Mouse (Mus musculus) embryonic facial prominence, embryonic 15.5 days (tissue): Measurements from ENCODE around the gene Defb45. TPM values are rescaled to one million over a fixed set of nuclear protein-coding genes. Genes with fewer than 3 reads are reported as not detected.

Source experiments
- ATAC-seq: fragments of 200-750 bp; cut with Nextera tagmentation; 2 replicates; pipeline ENCODE4 v1.8.0; 2017; ENCODE audit warnings: low read depth, moderate TSS enrichment; ENCODE audit not compliant: insufficient number of reproducible peaks, low FRiP score, low TSS enrichment
- H3K27ac ChIP-seq: fragments of 300-500 bp; sonication (generic); replicated peaks from 2 replicates; pipeline ENCODE4 v1.5.1; 2015; ENCODE audit warnings: mild to moderate bottlenecking, inconsistent platforms
- H3K27me3 ChIP-seq: fragments of 300-500 bp; sonication (generic); 2 replicates; pipeline ENCODE4 v1.6.1; 2015; ENCODE audit warnings: inconsistent platforms
- H3K36me3 ChIP-seq: fragments of 300-500 bp; sonication (generic); 2 replicates; pipeline ENCODE4 v1.6.1; 2015; ENCODE audit warnings: mild to moderate bottlenecking, inconsistent platforms
- H3K4me1 ChIP-seq: fragments of 300-500 bp; sonication (generic); 2 replicates; pipeline ENCODE4 v1.6.1; 2015; ENCODE audit warnings: inconsistent platforms
- H3K4me2 ChIP-seq: fragments of 300-500 bp; sonication (generic); replicated peaks from 2 replicates; pipeline ENCODE4 v1.6.1; 2015; ENCODE audit warnings: mild to moderate bottlenecking, inconsistent platforms
- H3K4me3 ChIP-seq: fragments of 300-500 bp; sonication (generic); replicated peaks from 2 replicates; pipeline ENCODE4 v1.5.1; 2015; ENCODE audit warnings: mild to moderate bottlenecking, inconsistent platforms
- H3K9ac ChIP-seq: fragments of 300-500 bp; sonication (generic); 2 replicates; pipeline ENCODE4 v1.6.1; 2015; ENCODE audit warnings: inconsistent platforms
- H3K9me3 ChIP-seq: fragments of 300-500 bp; sonication (generic); replicated peaks from 2 replicates; pipeline ENCODE4 v1.6.1; 2016; ENCODE audit warnings: inconsistent platforms
- WGBS: fragments of 180-500 bp; shearing (Covaris S2); methylation state at CpG from one replicate; pipeline ENCODE4 v1.1.7; 2015; 5-methylcytosine and 5-hydroxymethylcytosine counted together
- polyA plus RNA-seq: library from polyadenylated mRNA; unstranded; fragments of >200 nt; fragmentation: Nextera tagmentation; extraction: Ambion mirVana; gene quantifications from 2 replicates; pipeline ENCODE4 v1.2.1, GENCODE M21; 2015

The Defb45 gene
- not detected in 2 replicates for polyA plus RNA-seq

GRCm38 (mm10) chr2:152599299-152599698, at the start of gene Defb45:
Gene Defb45, minus strand, starts transcription at chr2:152599399.
- no peak within 1 kb of the TSS for H3K9ac ChIP-seq
- H3K27me3 ChIP-seq: no peaks in the 10 kb centered on the region
- ATAC-seq: no peak
- H3K4me2 ChIP-seq: no peak within 1 kb of the TSS
- H3K4me3 ChIP-seq: no peak within 1 kb of the TSS
- H3K4me1 ChIP-seq: no peaks in the 10 kb centered on the region
- no peak within 1 kb of the TSS for H3K27ac ChIP-seq
- no peaks in the 10 kb centered on the region for H3K9me3 ChIP-seq
- WGBS: 55% methylated on average over 7 of the region's 7 CpGs
- H3K36me3 ChIP-seq: no peaks in the 10 kb centered on the region

GRCm38 (mm10) chr2:152639406-152640113, 40.4 kb upstream of the Defb45 start:
- ATAC-seq: no peak
- no peak overlapping the region for H3K4me3 ChIP-seq
- H3K9ac ChIP-seq: no peak overlapping the region
- 0 out of 2 replicates have a peak overlapping the region, but pooled peaks have one; percentile 11 for H3K27ac ChIP-seq
- no peaks in the 10 kb centered on the region for H3K9me3 ChIP-seq
- H3K4me1 ChIP-seq: 0 out of 2 replicates have a peak, but pooled peaks cover 14% of the 10 kb centered on the region
- H3K27me3 ChIP-seq: no peaks in the 10 kb centered on the region
- WGBS: 20% methylated on average over 11 of the region's 11 CpGs
- H3K4me2 ChIP-seq: no peak overlapping the region
- H3K36me3 ChIP-seq: no peaks in the 10 kb centered on the region

- no peaks in the 10 kb centered on the region for H3K9me3 ChIP-seq
- no peak overlapping the region for H3K4me3 ChIP-seq
- H3K9ac ChIP-seq: no peak overlapping the region
- H3K4me2 ChIP-seq: no peak overlapping the region
- 0 out of 2 replicates have a peak, but pooled peaks cover 14% of the 10 kb centered on the region for H3K4me1 ChIP-seq
- no peaks in the 10 kb centered on the region for H3K27me3 ChIP-seq
- 51% methylated on average over 6 of the region's 6 CpGs for WGBS
- H3K36me3 ChIP-seq: no peaks in the 10 kb centered on the region
- no peak for ATAC-seq
- no peak overlapping the region for H3K27ac ChIP-seq
Measured at GRCm38 (mm10) chr2:152638865-152639264, 39.7 kb upstream of the Defb45 start.

- Histone ChIP-seq H3K9ac (no peak overlapping the region), H3K4me1 (0 out of 2 replicates have a peak, but pooled peaks cover 14% of the 10 kb centered on the region), H3K27me3 (no peaks in the 10 kb centered on the region), H3K36me3 (no peaks in the 10 kb centered on the region), H3K4me2 (no peak overlapping the region), H3K9me3 (no peaks in the 10 kb centered on the region), H3K4me3 (no peak overlapping the region), H3K27ac (peak overlapping the region; percentile 68; the same call in 1 of the 2 replicates)
- WGBS: 81% methylated on average over 4 of the region's 4 CpGs
- no peak for ATAC-seq
Measured at GRCm38 (mm10) chr2:152637381-152637780, 38.2 kb upstream of the Defb45 start.

GRCm38 (mm10) chr2:152637006-152637322, 37.8 kb upstream of the Defb45 start:
- no peak for ATAC-seq
- Histone ChIP-seq H3K4me2 (no peak overlapping the region), H3K27ac (peak overlapping the region; percentile 68; the same call in 1 of the 2 replicates), H3K4me3 (no peak overlapping the region), H3K27me3 (no peaks in the 10 kb centered on the region), H3K9me3 (no peaks in the 10 kb centered on the region), H3K4me1 (0 out of 2 replicates have a peak, but pooled peaks cover 14% of the 10 kb centered on the region), H3K36me3 (no peaks in the 10 kb centered on the region), H3K9ac (no peak overlapping the region)
- WGBS: 70% methylated on average over 6 of the region's 6 CpGs

- peak; percentile 44; the same call in 1 of the 2 replicates for ATAC-seq
- Histone ChIP-seq H3K27ac (peak overlapping the region; percentile 74), H3K9me3 (no peaks in the 10 kb centered on the region), H3K36me3 (no peaks in the 10 kb centered on the region), H3K9ac (no peak overlapping the region), H3K4me1 (0 out of 2 replicates have a peak, but pooled peaks cover 14% of the 10 kb centered on the region), H3K4me3 (no peak overlapping the region), H3K4me2 (no peak overlapping the region), H3K27me3 (no peaks in the 10 kb centered on the region)
- WGBS: 63% methylated on average over 23 of the region's 23 CpGs
Measured at GRCm38 (mm10) chr2:152636246-152637005, 37.2 kb upstream of the Defb45 start.

GRCm38 (mm10) chr2:152634311-152634710, 35.1 kb upstream of the Defb45 start:
- no peaks in the 10 kb centered on the region for H3K36me3 ChIP-seq
- no peaks in the 10 kb centered on the region for H3K9me3 ChIP-seq
- no peak overlapping the region for H3K27ac ChIP-seq
- no peak overlapping the region for H3K9ac ChIP-seq
- H3K4me1 ChIP-seq: 0 out of 2 replicates have a peak, but pooled peaks cover 8% of the 10 kb centered on the region
- WGBS: 83% methylated on average over 29 of the region's 29 CpGs
- no peak overlapping the region for H3K4me2 ChIP-seq
- H3K4me3 ChIP-seq: no peak overlapping the region
- ATAC-seq: no peak
- 0 out of 2 replicates have a peak, but pooled peaks cover 4% of the 10 kb centered on the region for H3K27me3 ChIP-seq

GRCm38 (mm10) chr2:152633334-152633733, 34.1 kb upstream of the Defb45 start:
- WGBS: 43% methylated on average over 17 of the region's 17 CpGs
- H3K9ac ChIP-seq: no peak overlapping the region
- H3K4me1 ChIP-seq: 0 out of 2 replicates have a peak, but pooled peaks cover 3% of the 10 kb centered on the region
- H3K4me2 ChIP-seq: no peak overlapping the region
- ATAC-seq: no peak
- peaks cover 11% of the 10 kb centered on the region for H3K27me3 ChIP-seq
- no peaks in the 10 kb centered on the region for H3K9me3 ChIP-seq
- no peaks in the 10 kb centered on the region for H3K36me3 ChIP-seq
- H3K4me3 ChIP-seq: no peak overlapping the region
- H3K27ac ChIP-seq: no peak overlapping the region

GRCm38 (mm10) chr2:152629904-152630303, 30.7 kb upstream of the Defb45 start:
- Histone ChIP-seq H3K36me3 (no peaks in the 10 kb centered on the region), H3K27me3 (peaks cover 41% of the 10 kb centered on the region), H3K4me2 (no peak overlapping the region), H3K27ac (no peak overlapping the region), H3K4me1 (peaks cover 13% of the 10 kb centered on the region), H3K9ac (no peak overlapping the region), H3K9me3 (no peaks in the 10 kb centered on the region), H3K4me3 (no peak overlapping the region)
- 89% methylated on average over 6 of the region's 6 CpGs for WGBS
- no peak for ATAC-seq

GRCm38 (mm10) chr2:152629239-152629638, 30.0 kb upstream of the Defb45 start:
- Histone ChIP-seq H3K36me3 (no peaks in the 10 kb centered on the region), H3K27me3 (peaks cover 41% of the 10 kb centered on the region), H3K9me3 (no peaks in the 10 kb centered on the region), H3K9ac (no peak overlapping the region), H3K4me1 (peaks cover 13% of the 10 kb centered on the region), H3K4me2 (no peak overlapping the region), H3K4me3 (no peak overlapping the region), H3K27ac (no peak overlapping the region)
- 61% methylated on average over 3 of the region's 3 CpGs for WGBS
- ATAC-seq: no peak

- Histone ChIP-seq H3K27ac (no peak overlapping the region), H3K4me3 (no peak overlapping the region), H3K27me3 (peaks cover 41% of the 10 kb centered on the region), H3K4me1 (peaks cover 13% of the 10 kb centered on the region), H3K9ac (no peak overlapping the region), H3K4me2 (peak overlapping the region; percentile 88; the same call in 1 of the 2 replicates), H3K36me3 (no peaks in the 10 kb centered on the region), H3K9me3 (no peaks in the 10 kb centered on the region)
- 41% methylated on average over 17 of the region's 17 CpGs for WGBS
- no peak for ATAC-seq
Measured at GRCm38 (mm10) chr2:152628066-152628465, 28.9 kb upstream of the Defb45 start.
